Mouse (Mus musculus) c-Kit-positive CD71-positive TER-119-negative erythroid progenitor cells, embryonic 14.5 days (primary cell): ENCODE data around the gene Pidd1.
A peak's percentile ranks its signal among the peaks of the same experiment; 100 is the strongest.
"Not testable (repeated sequence)": the region's sequence is repeated elsewhere in the genome, so short reads cannot be mapped to it uniquely, and the experiment has no call there.

Source experiments
- DNase-seq: peaks from one replicate; pipeline ENCODE4 v3.0.0-alpha.2; 2013; ENCODE audit warnings: low read depth

The Pidd1 gene

DNA sequence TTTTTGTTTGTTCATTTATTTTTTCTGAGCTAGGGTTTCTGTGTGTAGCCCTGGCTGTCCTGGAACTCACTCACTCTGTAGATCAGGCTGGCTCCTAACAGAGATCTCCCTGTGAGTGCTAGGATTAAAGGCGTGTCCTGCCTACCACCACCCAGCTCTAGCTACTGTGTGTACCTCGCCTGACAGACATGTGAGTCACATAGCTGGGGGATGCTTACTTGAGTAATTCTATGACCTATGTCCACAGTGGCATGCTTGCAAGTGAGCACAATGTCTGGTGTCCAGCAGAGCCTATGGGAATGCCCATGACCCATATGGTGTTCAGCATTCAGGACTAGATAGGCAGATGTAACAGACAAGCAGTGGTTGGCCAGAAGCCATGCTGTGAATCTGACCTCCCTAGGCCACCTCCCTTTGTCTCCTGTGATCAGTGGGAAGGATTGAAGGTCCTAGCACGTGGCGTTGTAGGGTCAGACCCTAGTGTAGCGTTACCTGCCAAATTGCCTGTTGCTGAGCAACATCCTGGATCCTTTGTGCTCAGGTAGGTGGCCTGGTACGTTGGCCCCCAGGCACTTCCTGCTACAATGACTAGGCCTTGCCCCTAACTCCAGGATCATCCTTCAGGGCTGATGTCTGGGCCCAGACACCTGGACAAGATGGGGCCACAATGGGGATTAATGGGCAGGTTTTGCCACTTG is 27.5 kb downstream of the Pidd1 start:
- no peak for DNase-seq

DNA sequence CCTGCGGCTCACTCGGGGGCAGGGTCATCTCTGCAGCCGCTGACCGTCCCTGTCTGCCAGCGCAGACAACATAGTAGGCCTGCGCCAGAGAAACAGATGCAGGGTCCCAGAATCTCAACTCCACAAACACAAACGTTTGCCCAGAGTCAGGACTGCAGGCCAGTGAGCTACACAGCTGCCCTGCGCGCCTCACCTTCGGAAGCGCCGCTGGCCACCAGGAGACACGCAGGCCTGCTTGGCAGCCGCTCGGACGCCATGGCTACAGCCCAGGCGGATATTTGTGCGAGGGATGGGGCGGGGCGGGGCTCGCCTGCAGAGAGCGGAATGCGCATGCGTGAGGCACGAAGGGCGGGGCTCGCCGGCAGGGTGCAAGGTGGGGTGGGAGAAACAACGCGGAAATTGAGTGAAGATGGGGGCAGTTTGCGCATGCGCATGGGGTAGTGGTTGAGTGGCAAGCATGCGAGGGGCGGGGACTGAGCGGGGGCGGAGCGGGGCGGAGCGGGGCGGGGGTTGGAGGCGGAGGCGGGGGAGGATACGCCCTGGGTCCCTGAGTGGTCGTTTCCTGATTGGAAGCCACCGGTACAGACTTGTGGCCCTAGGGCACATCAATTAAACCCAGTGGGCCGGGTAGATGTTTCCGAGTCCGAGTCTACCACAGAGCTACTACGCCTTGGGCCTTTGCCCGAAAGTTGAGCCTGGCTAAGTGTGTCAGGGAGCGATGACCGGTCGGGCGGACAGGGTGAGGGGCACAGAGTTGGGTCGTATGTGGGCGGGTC is 29.8 kb downstream of the Pidd1 start, which contains the start of gene Gatd1:
TSS of gene Gatd1 (minus strand) at position 328 of the 776 bp plus-strand sequence.
- peak; percentile 99 for DNase-seq

DNA sequence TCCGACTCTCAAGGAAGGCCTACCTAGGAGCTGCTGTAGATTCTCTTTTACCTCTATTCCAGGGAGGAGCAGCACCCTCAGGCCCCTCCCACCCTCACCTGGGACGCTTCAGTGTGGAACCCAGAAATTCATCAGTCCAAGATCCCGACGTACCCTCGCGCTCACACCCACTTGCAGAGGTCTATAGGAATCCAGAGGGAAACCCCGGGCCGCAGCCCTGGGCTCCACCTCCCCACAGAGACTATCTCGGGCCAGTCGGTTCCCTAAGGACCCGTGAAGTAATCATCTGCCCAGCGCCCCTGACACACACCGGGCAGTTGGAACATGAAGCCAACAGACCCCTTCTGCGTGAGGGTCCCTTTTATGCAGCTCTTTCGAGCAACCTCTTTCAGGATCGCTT is 30.5 kb downstream of the Pidd1 start:
- no peak for DNase-seq

DNA sequence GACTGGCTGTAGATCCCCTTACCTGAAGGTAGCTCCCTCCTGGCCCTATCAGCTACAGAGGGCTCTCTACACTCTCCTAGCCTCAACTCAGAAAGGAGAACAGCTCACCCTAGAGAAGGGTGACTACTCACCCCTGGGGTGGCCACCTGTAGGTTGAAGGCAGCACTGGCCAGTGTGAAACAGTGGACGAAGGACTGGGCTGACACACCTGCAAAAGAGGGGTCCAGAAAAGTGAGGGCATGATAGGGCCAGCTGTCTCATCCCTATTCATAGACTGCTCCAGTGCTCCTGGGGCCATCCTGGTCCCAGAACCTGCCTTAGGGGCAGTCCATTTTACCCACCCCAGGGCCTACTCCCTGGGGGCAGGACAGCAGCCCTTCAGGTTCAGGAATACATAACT is 32.2 kb downstream of the Pidd1 start:
- DNase-seq: no peak

DNA sequence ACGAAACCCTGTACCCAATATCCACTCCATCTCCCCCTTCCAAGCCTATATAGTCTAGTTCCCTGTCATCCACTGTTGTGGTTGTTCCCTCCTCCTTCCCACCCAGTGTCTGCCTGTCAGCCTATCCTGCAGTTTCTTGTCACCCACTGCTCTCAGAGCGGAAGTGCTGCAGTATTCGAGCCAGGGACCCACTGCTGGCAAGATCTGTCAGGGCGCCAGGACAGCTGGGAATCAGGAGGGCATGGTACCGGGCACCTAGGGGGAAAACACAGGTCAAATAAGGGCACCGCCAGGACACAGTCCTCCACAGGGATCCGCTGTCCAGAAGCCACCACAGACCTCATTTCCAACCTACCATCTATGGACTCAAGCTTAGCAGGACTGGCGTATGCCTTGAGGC is 33.2 kb downstream of the Pidd1 start:
- no peak for DNase-seq

DNA sequence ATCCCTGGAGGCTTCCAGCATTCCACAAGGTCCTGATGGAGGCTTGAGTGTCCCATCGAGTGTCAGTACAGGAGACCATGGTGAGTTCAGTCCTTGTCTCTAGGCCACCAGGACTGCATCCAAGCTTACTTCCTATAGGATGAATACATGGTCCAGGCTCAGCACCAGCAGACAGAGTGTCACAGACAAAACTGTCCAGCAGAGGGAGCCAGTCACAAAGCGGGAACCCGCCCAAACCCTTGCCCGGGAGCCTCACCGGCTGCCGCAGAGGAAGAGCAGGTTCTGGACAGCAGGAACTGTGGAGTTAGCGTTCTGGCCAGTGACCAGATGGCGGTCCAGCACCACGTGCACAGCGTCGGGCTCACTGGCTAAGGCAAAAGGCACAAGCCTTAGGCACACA is 35.0 kb downstream of the Pidd1 start:
- DNase-seq: peak; percentile 75

DNA sequence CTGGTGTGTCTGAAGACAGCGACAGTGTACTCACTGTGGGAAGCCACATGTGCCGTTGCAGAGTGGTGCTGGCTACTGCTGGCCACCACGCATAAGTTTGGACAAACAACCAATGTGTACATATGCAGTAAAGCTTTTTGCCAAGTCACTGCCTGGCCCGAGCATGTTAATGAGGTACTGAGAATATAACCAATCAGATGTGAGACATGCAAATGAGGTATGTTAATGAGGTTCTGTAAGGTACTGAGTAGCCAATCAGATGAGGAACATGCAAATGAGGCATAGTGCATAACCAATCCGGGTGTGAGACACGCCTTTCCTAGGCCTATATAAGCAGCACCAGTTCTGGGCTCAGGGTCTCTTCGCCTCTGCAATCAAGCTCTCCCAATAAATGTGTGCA is 36.2 kb downstream of the Pidd1 start:
- DNase-seq: not testable (repeated sequence)

DNA sequence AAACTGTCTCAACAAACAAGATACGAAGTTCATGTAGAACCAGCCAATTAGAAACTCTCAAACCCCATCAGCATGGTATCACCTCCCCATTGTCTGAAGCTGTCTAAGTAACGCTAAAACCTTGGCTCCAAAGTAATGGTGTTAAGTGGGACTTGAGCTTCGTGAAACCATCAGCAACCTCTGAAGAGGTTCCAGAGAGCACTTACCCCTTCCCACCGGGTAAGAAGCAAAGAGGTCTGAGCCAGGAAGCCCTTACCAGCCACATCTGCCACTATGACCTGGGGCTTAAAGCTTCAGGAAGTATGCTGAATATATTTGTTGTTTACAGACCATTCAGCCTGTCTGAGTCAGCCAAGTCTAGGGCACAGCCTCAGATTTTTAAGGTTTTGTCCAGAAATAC is 38.4 kb downstream of the Pidd1 start:
- DNase-seq: no peak

DNA sequence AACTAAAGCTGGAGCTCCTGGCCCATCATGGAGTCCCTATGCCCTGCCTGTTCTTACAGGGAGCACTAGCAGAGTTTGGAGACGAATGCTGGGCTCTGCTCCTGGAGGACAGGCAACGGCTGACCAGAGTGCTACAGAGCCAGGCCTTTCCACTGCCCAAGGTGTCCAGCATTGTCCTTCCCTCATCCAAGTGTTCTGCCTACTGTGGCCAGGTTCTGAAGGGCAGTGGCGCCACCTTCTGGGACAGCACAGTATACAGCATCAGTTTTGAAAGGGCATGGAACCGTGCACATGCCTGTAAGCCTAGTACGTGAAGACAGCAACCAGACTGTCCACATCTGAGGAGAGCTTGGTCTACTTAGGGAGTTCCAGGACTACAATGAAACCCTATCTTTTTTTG is 40.5 kb downstream of the Pidd1 start:
- DNase-seq: no peak

DNA sequence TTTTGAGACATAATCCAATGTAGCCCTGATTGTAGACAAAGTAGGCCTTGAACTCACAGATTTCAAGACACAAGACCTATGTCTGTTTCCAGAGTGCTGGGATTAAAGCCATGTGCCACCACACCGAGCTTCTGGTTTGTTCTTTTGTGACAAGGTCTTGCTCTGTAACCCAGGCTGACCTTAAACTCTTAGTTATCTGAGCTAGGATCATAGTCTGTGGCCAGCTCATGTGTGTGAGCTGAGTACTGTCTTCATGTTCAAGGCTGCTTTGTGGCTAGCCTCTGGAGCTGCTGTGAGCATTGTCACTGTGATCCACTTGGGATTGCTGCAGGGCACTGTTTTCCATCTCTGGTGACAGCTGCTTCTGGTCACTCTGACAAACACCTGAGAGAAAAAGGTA is 48.5 kb downstream of the Pidd1 start:
- no peak for DNase-seq

DNA sequence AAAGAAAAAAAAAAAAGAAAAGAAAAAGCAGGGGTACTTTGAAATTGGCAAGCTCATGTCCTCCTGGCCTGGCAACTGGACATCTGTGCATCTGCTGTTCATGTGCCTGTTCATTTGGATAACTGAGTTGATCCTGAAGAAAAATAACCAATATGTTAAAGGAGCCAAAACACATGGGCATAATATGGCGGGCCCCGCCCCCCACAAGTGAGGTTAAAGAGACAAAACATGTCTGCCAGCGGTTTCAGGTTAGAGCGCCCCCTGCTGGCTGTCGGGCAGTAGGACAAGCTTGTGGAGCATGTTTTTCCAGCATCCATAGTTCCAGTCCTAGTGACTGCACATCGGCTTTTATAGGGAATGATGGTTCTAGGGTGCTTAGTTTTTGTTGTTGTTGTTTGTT is 49.1 kb downstream of the Pidd1 start:
- DNase-seq: peak; percentile 82

DNA sequence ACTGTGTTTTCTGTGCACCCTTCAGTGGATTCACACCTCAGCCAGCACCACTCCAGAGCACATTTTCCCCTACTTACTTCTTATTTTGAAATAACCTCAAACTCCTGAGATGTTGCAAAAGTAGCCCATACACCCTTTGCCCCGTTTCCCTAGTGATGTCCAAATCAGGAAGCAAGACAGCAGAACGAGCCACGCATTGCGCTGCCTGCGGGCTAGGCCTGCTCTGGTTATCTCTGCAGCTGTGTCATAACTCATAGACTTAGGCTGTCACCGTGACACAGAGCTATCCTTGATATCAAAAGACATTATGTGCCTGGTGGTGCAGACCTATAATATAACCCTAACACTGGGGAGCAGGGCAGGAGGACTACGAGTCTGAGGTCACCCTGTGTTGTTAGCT is 49.7 kb downstream of the Pidd1 start:
- no peak for DNase-seq

DNA sequence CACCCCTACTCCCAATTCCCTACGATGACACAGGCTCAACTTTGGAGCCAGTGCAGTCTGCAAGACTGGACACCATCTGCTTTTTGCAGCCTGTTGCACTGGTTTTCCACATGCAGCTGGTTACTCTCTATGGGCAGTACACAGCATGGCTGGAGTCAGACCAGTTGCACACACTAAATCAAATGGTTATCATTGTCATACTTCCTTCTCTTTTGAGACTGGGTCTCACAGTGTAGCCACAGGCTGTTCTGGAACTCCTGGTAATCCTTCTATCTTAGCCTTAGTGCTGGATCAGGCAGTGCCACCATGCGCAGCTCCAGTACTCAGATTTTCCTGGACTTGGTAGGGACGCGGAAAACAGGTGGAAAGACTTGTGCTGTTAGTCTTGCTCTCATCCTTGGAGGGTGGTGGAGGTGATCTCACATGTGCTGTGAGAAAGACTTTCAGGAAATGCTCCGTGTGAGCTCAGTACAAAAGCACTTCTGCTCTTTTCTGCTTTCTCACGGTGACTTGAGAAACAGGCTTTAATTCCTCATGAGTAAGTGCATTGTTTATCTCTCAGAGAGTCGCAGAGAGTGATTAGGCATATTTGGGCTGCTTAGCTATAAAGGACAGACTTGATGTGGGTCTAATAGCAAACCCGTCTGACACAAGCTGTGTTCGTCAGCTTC is 51.1 kb downstream of the Pidd1 start:
- DNase-seq: peak; percentile 69

DNA sequence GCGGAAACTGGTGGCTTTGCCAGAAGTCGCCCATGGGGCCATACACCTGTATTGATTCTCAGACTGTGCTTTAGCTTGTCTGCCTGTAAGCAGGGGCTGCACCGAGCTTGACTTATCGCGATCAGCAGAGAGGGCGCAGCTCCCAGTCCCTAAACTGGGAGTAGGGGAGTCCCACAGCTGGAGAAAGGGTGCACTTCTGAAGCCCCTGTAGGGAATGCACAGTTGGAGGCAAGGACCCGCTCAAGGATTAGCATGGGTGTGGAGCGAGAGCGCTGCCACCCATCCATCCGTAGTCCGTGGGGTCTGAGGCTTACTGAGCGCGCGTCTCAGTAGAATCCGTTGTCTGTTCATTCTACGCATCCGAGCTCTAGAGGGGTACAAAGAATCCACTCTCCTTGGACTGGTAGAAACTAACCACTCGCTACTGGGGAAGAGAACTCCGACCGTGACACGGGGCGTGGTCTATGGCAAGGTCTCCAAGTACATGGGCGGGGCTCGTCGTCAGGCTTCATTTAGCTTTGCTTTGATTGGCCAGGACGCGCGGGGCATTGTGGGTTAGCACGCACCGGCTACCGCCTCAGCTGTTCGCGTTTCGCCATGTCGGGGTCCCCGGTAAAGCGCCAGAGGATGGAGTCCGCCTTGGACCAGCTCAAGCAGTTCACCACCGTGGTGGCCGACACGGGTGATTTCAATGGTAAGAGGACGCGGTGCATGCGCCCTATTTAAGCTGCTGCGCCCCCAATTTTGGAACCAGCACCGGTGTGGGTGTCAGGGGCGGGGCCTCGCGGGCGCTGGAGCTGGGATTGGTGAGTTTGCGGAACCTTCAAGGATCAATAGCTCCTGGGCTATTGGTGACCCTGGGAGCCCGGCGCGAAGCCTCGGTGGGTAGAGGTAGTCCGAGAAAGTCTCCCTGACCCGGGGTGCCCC is 51.9 kb downstream of the Pidd1 start, which contains the start of gene Taldo1:
TSS of gene Taldo1 (plus strand) at position 575 of the 927 bp plus-strand sequence.
- DNase-seq: peak; percentile 99

DNA sequence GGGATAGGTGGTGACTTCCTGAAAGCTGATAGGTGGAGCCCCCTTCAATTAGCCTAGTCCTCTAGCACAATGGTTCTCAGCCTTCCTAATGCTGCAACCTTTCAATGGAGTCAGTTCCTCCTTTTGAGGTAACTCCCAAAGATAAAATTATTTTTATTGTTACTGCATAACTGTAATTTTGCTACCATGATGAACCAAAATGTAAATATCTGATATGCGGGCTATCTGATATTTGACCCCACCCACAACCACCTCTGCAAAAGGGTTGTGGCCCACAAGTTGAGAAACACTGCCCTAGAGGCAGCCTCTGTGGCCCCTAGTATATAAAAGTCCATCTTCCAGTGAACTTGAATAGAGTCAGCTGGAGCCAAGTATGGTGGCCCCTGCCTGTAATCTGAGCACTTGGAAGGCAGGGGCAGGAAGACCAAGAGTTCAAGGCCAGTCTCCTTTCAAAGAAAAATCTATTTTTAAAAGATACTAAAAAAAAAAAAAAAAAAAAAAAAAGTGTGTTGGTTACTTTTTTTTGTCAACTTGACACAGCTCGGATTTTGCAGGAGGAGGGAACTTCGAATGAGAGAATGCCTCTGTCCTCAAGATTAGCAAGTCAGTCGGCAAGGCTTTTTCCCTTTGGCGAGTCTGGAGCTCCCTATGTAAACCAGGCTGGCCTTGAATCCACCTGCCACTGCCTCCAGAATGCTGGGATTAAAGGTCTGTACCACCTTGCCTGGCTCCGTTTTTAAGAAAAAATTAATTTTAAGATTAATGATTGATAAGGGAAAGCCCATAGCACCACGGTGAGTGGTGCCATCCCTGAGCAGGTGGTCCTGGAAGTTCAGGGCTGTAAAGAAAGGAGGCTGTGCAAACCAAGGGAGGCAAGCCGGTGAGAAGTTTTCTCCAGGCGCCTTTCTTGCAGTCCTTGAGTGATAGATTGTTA is 53.2 kb downstream of the Pidd1 start:
- DNase-seq: no peak

DNA sequence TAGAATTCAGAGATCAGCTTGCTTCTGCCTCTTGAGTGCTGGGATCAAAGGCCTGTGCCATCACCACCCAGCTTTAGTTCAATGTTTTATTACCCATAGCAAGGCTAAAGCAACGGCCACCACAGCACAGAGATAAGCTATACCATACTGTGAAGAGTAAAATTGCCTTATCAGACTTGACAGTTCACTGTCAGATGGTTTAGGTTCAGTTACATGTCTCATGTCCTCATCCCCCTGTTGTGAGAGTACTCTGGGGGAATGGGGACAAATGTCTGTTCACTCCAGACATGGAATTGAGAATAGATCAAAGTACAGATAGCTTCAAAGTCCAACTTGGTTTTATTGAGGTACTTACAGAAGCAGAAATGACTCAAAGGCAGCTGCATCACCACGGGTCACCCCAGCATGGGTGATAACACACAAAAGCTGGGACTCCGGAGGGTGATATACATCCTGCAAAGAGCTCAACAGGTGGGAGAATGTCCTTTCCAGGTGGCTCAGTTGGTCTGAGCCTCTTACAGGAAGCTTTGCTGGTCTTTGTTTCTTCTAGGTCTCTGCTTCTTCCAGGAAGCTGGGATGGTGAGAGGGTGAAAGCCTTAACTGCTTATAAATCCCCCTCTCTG is 55.2 kb downstream of the Pidd1 start:
- DNase-seq: no peak
